Mouse (Mus musculus) kidney, embryonic 16.5 days (tissue): ENCODE results near the gene Meis1. TPM values are rescaled to one million over a fixed set of nuclear protein-coding genes. Genes with fewer than 3 reads are reported as not detected.

Experiments
- ATAC-seq: fragments of 200-750 bp; cut with Nextera tagmentation; 2 replicates; pipeline ENCODE4 v1.8.0; 2017; ENCODE audit warnings: moderate TSS enrichment; ENCODE audit not compliant: low FRiP score, low TSS enrichment
- H3K27ac ChIP-seq: fragments of 300-500 bp; sonication (generic); 2 replicates; pipeline ENCODE4 v1.5.1; 2014; ENCODE audit warnings: low read length
- H3K27me3 ChIP-seq: fragments of 300-500 bp; sonication (generic); 2 replicates; pipeline ENCODE4 v1.6.1; 2014; ENCODE audit warnings: low read length, control low read depth, mixed read lengths; ENCODE audit not compliant: insufficient read depth
- H3K36me3 ChIP-seq: fragments of 300-500 bp; sonication (generic); 2 replicates; pipeline ENCODE4 v1.6.1; 2014; ENCODE audit warnings: low read length, control low read depth, mixed read lengths; ENCODE audit not compliant: insufficient read depth
- H3K4me1 ChIP-seq: fragments of 300-500 bp; sonication (generic); 2 replicates; pipeline ENCODE4 v1.6.1; 2014; ENCODE audit warnings: low read length, control low read depth, mixed read lengths; ENCODE audit not compliant: insufficient read depth
- H3K4me2 ChIP-seq: fragments of 300-500 bp; sonication (generic); replicated peaks from 2 replicates; pipeline ENCODE4 v1.6.1; 2014; ENCODE audit warnings: low read depth, low read length
- H3K4me3 ChIP-seq: fragments of 300-500 bp; sonication (generic); 2 replicates; pipeline ENCODE4 v1.5.1; 2014; ENCODE audit warnings: mild to moderate bottlenecking, low read length
- H3K9ac ChIP-seq: fragments of 300-500 bp; sonication (generic); replicated peaks from 2 replicates; pipeline ENCODE4 v1.6.1; 2014; ENCODE audit warnings: low read length
- H3K9me3 ChIP-seq: fragments of 300-500 bp; sonication (generic); 2 replicates; pipeline ENCODE4 v1.6.1; 2016; ENCODE audit warnings: low read length, control low read depth
- WGBS: fragments of 180-500 bp; shearing (Covaris S2); extraction: QIAGEN DNeasy Blood & Tissue Kit; methylation state at CpG from one replicate; pipeline ENCODE4 v1.1.7; 2014; 5-methylcytosine and 5-hydroxymethylcytosine counted together
- polyA plus RNA-seq: library from polyadenylated mRNA; unstranded; fragments of >200 nt; fragmentation: Nextera tagmentation; extraction: Ambion mirVana; gene quantifications from 2 replicates; pipeline ENCODE4 v1.2.1, GENCODE M21; 2015

The Meis1 gene
- polyA plus RNA-seq, 1 experiment from 2014 or later: 124 TPM

- Histone ChIP-seq H3K4me1 (peaks cover 24% of the 10 kb centered on the region), H3K9ac (peak overlapping the region; percentile 69), H3K4me3 (peak overlapping the region; percentile 74), H3K27me3 (peaks cover 3% of the 10 kb centered on the region; the same call in 1 of the 2 replicates), H3K9me3 (no peaks in the 10 kb centered on the region), H3K4me2 (peak overlapping the region; percentile 81), H3K27ac (peak overlapping the region; percentile 84), H3K36me3 (no peaks in the 10 kb centered on the region)
- no peak for ATAC-seq
- WGBS: 6% methylated on average over 28 of the region's 28 CpGs
Observed at GRCm38 (mm10) chr11:19020951-19021710, 2.3 kb upstream of the Meis1 start.

- peak; percentile 83 for ATAC-seq
- peaks cover 20% of the 10 kb centered on the region for H3K4me1 ChIP-seq
- peak overlapping the region; percentile 74 for H3K4me3 ChIP-seq
- H3K36me3 ChIP-seq: no peaks in the 10 kb centered on the region
- no peaks in the 10 kb centered on the region for H3K9me3 ChIP-seq
- 0% methylated on average over 25 of the region's 25 CpGs for WGBS
- H3K27ac ChIP-seq: peak overlapping the region; percentile 93
- peaks cover 3% of the 10 kb centered on the region; the same call in 1 of the 2 replicates for H3K27me3 ChIP-seq
- H3K9ac ChIP-seq: peak overlapping the region; percentile 98
- H3K4me2 ChIP-seq: peak overlapping the region; percentile 81
Observed at GRCm38 (mm10) chr11:19020371-19020824, 1.6 kb upstream of the Meis1 start.

GRCm38 (mm10) chr11:19019204-19020171, 703 bp upstream of the Meis1 start:
- peak overlapping the region; percentile 81 for H3K4me2 ChIP-seq
- H3K9ac ChIP-seq: peak overlapping the region; percentile 98
- peaks cover 20% of the 10 kb centered on the region for H3K4me1 ChIP-seq
- H3K27ac ChIP-seq: peak overlapping the region; percentile 93
- H3K9me3 ChIP-seq: no peaks in the 10 kb centered on the region
- H3K36me3 ChIP-seq: no peaks in the 10 kb centered on the region
- H3K27me3 ChIP-seq: peaks cover 3% of the 10 kb centered on the region; the same call in 1 of the 2 replicates
- peak; percentile 40 for ATAC-seq
- 0% methylated on average over 66 of the region's 67 CpGs for WGBS
- H3K4me3 ChIP-seq: peak overlapping the region; percentile 74

GRCm38 (mm10) chr11:19017719-19018413, 919 bp downstream of the Meis1 start:
- peaks cover 25% of the 10 kb centered on the region for H3K4me1 ChIP-seq
- peak overlapping the region; percentile 93 for H3K27ac ChIP-seq
- ATAC-seq: no peak
- peak overlapping the region; percentile 81 for H3K4me2 ChIP-seq
- H3K9ac ChIP-seq: peak overlapping the region; percentile 98
- H3K4me3 ChIP-seq: peak overlapping the region; percentile 74
- no peaks in the 10 kb centered on the region for H3K36me3 ChIP-seq
- peaks cover 9% of the 10 kb centered on the region for H3K27me3 ChIP-seq
- H3K9me3 ChIP-seq: no peaks in the 10 kb centered on the region
- 3% methylated on average over 14 of the region's 14 CpGs for WGBS

GRCm38 (mm10) chr11:19017262-19017661, 1.5 kb downstream of the Meis1 start:
- H3K4me2 ChIP-seq: peak overlapping the region; percentile 85
- no peaks in the 10 kb centered on the region for H3K9me3 ChIP-seq
- 8% methylated on average over 1 of the region's 1 CpGs for WGBS
- peak overlapping the region; percentile 95 for H3K27ac ChIP-seq
- H3K9ac ChIP-seq: peak overlapping the region; percentile 89
- H3K4me3 ChIP-seq: peak overlapping the region; percentile 74
- ATAC-seq: no peak
- H3K27me3 ChIP-seq: peaks cover 9% of the 10 kb centered on the region
- no peaks in the 10 kb centered on the region for H3K36me3 ChIP-seq
- H3K4me1 ChIP-seq: peaks cover 25% of the 10 kb centered on the region

GRCm38 (mm10) chr11:19016481-19017220, 2.1 kb downstream of the Meis1 start:
- Histone ChIP-seq H3K9me3 (no peaks in the 10 kb centered on the region), H3K9ac (peak overlapping the region; percentile 89), H3K27me3 (peaks cover 9% of the 10 kb centered on the region), H3K27ac (peak overlapping the region; percentile 95), H3K4me2 (peak overlapping the region; percentile 85), H3K4me3 (peak overlapping the region; percentile 74), H3K36me3 (no peaks in the 10 kb centered on the region), H3K4me1 (peaks cover 22% of the 10 kb centered on the region)
- ATAC-seq: no peak
- under 1% methylated on average over 10 of the region's 10 CpGs for WGBS

GRCm38 (mm10) chr11:19015731-19016461, 2.9 kb downstream of the Meis1 start:
- Histone ChIP-seq H3K4me2 (peak overlapping the region; percentile 85), H3K9me3 (no peaks in the 10 kb centered on the region), H3K4me3 (peak overlapping the region; percentile 74), H3K4me1 (peaks cover 14% of the 10 kb centered on the region; the same call in 1 of the 2 replicates), H3K27me3 (peaks cover 6% of the 10 kb centered on the region; the same call in 1 of the 2 replicates), H3K9ac (peak overlapping the region; percentile 89), H3K36me3 (no peaks in the 10 kb centered on the region), H3K27ac (peak overlapping the region; percentile 95)
- WGBS: 3% methylated on average over 37 of the region's 37 CpGs
- no peak for ATAC-seq

GRCm38 (mm10) chr11:19015381-19015730, 3.4 kb downstream of the Meis1 start:
- H3K4me3 ChIP-seq: peak overlapping the region; percentile 74
- H3K9ac ChIP-seq: peak overlapping the region; percentile 89
- no peaks in the 10 kb centered on the region for H3K9me3 ChIP-seq
- H3K36me3 ChIP-seq: no peaks in the 10 kb centered on the region
- H3K4me2 ChIP-seq: peak overlapping the region; percentile 85
- 4% methylated on average over 5 of the region's 5 CpGs for WGBS
- peaks cover 6% of the 10 kb centered on the region; the same call in 1 of the 2 replicates for H3K27me3 ChIP-seq
- no peak for ATAC-seq
- H3K4me1 ChIP-seq: peaks cover 16% of the 10 kb centered on the region; the same call in 1 of the 2 replicates
- H3K27ac ChIP-seq: peak overlapping the region; percentile 95
